Mouse (Mus musculus): Measurements from ENCODE around the gene Col16a1. TPM values are rescaled to one million over a fixed set of nuclear protein-coding genes. Genes with fewer than 3 reads are reported as not detected.

Col16a1 gene
- polyA plus RNA-seq, 1 experiment from 2014 or later: 46.2 TPM

DNA sequence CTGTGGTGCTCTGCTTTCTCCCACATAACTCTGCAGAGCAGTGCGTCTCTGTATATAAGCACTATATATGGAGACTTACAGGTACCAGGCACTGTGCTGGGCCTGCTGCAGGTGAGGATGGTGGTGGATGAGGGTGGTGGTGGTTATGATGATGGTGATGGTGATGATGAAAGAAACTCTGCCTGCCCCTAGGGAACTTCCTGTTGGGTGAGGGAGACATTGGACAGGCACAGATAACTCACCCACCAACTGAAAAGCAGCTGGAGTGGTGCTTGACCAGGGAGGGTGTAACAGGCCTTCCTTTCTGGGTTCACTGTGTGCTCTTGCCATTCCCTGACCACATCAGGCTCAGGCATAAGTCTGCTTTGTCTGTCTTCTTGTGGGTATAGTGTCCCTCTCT is 65.1 kb downstream of the Col16a1 start:
- Histone ChIP-seq H3K36me3 (no peaks in the 10 kb centered on the region; the same call in 1 of the 2 replicates), H3K9me3 (no peaks in the 10 kb centered on the region), H3K4me3 (no peak overlapping the region), H3K4me2 (replicated peaks) (no peak overlapping the region), H3K27ac (no peak overlapping the region), H3K9ac (no peak overlapping the region), H3K27me3 (no peaks in the 10 kb centered on the region), H3K4me1 (peaks cover 8% of the 10 kb centered on the region)
- ATAC-seq (ENCODE audit: insufficient number of reproducible peaks, insufficient read depth, low FRiP score, low TSS enrichment): no peak
- 97% methylated on average over 1 of the region's 1 CpGs for WGBS

DNA sequence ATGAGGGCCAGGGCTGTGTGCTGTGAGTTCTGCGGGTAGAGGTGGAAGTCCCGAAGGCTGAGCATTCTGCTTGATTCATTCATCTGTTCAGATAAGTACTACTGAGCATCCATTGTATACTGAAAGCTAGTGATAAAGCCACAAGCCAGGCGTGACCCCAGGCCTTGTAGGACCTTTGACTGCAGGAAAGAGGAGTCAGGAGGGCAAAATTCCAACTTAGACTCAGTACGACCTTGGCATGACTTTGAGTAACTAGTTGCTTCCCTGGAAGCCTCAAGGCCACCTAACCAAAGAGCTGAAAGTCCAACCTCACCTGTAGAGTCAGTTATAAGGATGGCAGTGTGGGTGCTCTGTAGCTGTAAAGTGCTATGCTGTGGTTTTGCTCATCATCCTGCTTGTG is 73.1 kb downstream of the Col16a1 start:
- H3K27ac ChIP-seq: no peak overlapping the region

DNA sequence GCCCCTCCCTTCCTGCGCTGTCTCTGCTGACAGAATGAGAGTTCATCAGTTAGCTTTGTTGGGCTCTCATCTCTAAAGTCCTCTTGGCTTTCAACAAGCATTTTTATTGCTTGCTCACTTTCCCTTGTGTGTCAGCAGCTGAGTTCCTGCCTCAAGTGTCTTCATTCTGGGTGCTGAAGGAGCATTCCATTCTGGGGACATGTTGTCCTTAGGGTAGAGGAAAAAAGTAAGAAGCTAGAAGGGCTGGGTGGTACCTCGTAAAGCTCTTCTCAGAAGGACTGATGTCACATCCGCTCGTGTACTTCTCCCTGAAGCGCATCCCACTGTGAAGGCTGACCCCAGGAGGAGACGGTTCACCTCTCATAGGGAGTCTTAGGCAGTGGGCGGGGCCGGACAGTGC is 73.9 kb downstream of the Col16a1 start:
- Histone ChIP-seq H3K36me3 (peaks cover 55% of the 10 kb centered on the region), H3K27ac (no peak overlapping the region), H3K4me1 (peaks cover 10% of the 10 kb centered on the region; the same call in 1 of the 2 replicates), H3K27me3 (no peaks in the 10 kb centered on the region), H3K9ac (no peak overlapping the region), H3K4me2 (replicated peaks) (no peak overlapping the region), H3K9me3 (no peaks in the 10 kb centered on the region), H3K4me3 (no peak overlapping the region)
- WGBS: 69% methylated on average over 8 of the region's 8 CpGs
- no peak for ATAC-seq (ENCODE audit: insufficient number of reproducible peaks, insufficient read depth, low FRiP score, low TSS enrichment)

More for the DNA sequence above, 73.1 kb downstream of the Col16a1 start:
- Histone ChIP-seq H3K4me2 (replicated peaks) (no peak overlapping the region), H3K4me3 (no peak overlapping the region), H3K4me1 (peaks cover 10% of the 10 kb centered on the region; the same call in 1 of the 2 replicates), H3K27me3 (no peaks in the 10 kb centered on the region), H3K9ac (no peak overlapping the region), H3K36me3 (peaks cover 47% of the 10 kb centered on the region), H3K9me3 (no peaks in the 10 kb centered on the region)
- ATAC-seq (ENCODE audit: insufficient number of reproducible peaks, insufficient read depth, low FRiP score, low TSS enrichment): no peak
- WGBS: 74% methylated on average over 4 of the region's 4 CpGs

DNA sequence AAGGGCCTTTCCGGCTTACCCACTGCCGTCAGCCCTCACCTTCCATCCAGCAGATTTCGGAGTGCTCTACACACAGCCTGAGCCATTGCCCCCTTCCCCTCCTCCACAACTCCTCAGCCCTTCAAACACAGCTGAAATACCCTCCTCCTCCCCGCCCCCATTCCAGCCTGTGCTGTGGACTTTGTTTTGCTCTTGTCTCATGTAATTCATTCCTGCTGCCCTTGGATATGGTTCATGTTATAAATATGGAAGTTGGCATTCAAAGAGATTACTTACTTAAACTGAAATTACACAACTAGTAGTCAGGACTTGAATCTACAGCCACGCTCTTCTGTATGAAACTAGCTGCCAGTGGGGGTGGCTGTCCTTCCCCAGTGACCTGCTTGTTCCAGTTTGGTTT is 75.4 kb downstream of the Col16a1 start:
- no peak for ATAC-seq (ENCODE audit: insufficient number of reproducible peaks, insufficient read depth, low FRiP score, low TSS enrichment)
- Histone ChIP-seq H3K9me3 (no peaks in the 10 kb centered on the region), H3K4me1 (peaks cover 10% of the 10 kb centered on the region; the same call in 1 of the 2 replicates), H3K36me3 (peaks cover 69% of the 10 kb centered on the region), H3K27me3 (no peaks in the 10 kb centered on the region), H3K4me3 (no peak overlapping the region), H3K9ac (no peak overlapping the region), H3K27ac (no peak overlapping the region), H3K4me2 (replicated peaks) (no peak overlapping the region)
- WGBS: 74% methylated on average over 5 of the region's 5 CpGs

DNA sequence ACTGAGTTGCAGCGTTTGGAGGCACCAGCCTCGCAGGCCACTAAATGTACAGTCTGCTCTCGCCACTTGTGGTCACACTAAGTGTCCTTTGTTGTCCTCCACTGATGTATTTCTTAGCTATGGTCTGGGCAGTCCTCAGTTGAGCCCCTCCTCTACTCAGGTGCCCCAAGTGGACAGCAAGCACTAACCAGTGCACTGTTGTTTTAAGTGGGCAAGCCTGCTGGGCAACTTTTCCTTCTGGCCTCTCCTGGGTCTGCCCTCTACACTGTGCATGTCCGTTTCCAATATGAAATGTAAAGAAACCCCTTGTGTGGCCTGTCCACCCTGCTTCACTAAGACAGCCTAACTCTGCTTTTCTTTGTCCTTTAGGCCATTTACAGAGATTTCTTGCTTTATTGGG is 76.5 kb downstream of the Col16a1 start:
- Histone ChIP-seq H3K36me3 (peaks cover 72% of the 10 kb centered on the region), H3K4me2 (replicated peaks) (no peak overlapping the region), H3K4me3 (no peak overlapping the region), H3K27ac (no peak overlapping the region), H3K27me3 (no peaks in the 10 kb centered on the region), H3K9me3 (no peaks in the 10 kb centered on the region), H3K9ac (no peak overlapping the region), H3K4me1 (peaks cover 10% of the 10 kb centered on the region; the same call in 1 of the 2 replicates)
- WGBS: 85% methylated on average over 4 of the region's 4 CpGs
- ATAC-seq (ENCODE audit: insufficient number of reproducible peaks, insufficient read depth, low FRiP score, low TSS enrichment): no peak

DNA sequence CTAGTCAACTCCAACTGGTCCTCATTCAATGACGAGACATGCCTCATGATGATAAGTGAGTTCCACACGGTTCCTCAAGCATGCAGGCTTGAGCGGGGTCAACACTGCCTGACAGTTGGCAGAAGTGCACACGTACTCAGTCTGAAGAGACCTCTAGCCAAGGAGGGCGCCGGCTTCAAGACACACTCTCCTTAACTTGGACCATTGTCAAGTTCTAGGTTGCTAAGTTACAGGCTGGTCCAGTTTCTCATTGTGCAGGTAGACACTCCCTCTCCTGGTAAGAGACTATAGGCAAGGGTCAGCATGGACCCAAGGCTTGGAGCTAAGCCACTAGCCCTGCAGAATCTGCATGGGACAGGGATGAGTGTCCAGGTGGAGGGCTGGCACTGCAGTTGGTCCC is 77.5 kb downstream of the Col16a1 start:
- WGBS: 93% methylated on average over 6 of the region's 6 CpGs
- H3K4me3 ChIP-seq: no peak overlapping the region
- no peak overlapping the region for H3K9ac ChIP-seq
- H3K27me3 ChIP-seq: no peaks in the 10 kb centered on the region
- H3K4me1 ChIP-seq: peaks cover 10% of the 10 kb centered on the region; the same call in 1 of the 2 replicates
- ATAC-seq (ENCODE audit: insufficient number of reproducible peaks, insufficient read depth, low FRiP score, low TSS enrichment): no peak
- H3K4me2 ChIP-seq (replicated peaks): no peak overlapping the region
- H3K27ac ChIP-seq: no peak overlapping the region
- H3K9me3 ChIP-seq: no peaks in the 10 kb centered on the region
- peaks cover 72% of the 10 kb centered on the region for H3K36me3 ChIP-seq

DNA sequence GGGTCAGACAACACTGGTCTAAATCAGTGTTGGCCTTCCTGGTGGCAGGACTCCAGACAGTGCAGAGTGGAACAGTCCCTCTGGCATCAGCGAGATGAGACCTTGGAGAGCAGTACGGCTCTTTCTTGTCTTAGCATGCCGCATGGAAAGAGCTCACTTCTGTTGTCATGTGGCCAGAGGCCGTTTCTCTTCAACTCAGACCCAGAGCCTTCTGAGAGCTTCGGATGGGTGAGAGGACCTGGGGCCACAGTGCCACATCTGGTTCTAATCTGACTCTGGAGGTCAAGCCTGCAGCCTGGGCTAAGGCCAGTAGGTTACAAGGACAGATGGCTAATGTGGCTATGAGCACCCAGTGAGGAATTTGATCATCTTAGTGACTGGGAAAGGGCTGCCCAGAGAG is 78.3 kb downstream of the Col16a1 start:
- H3K4me2 ChIP-seq (replicated peaks): no peak overlapping the region
- no peak overlapping the region for H3K4me3 ChIP-seq
- ATAC-seq (ENCODE audit: insufficient number of reproducible peaks, insufficient read depth, low FRiP score, low TSS enrichment): no peak
- WGBS: 26% methylated on average over 5 of the region's 5 CpGs
- no peaks in the 10 kb centered on the region for H3K27me3 ChIP-seq
- H3K27ac ChIP-seq: no peak overlapping the region
- H3K36me3 ChIP-seq: peaks cover 71% of the 10 kb centered on the region
- H3K9me3 ChIP-seq: no peaks in the 10 kb centered on the region
- H3K9ac ChIP-seq: no peak overlapping the region
- H3K4me1 ChIP-seq: peaks cover 10% of the 10 kb centered on the region; the same call in 1 of the 2 replicates

DNA sequence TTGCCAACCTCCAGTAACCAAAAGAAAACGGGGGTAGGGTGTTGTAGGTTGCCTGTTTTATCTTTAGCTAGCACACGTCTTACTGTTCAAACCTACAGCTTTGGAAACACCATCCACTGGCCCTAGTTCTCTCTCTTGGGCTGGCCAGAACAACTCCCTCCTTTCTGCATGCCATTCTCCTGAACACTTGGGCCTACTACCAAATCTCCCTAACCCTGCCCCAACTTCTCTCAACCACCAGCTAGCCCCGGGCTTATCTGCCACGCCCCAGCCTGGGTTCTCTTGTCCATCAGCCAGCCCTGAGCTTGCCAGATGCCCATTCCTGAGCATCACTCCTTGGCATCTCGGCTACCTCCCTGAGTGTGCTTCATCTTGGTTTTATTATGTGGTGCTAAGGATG is 81.3 kb downstream of the Col16a1 start:
- Histone ChIP-seq H3K27ac (no peak overlapping the region), H3K9me3 (no peaks in the 10 kb centered on the region), H3K9ac (no peak overlapping the region), H3K27me3 (no peaks in the 10 kb centered on the region), H3K4me3 (no peak overlapping the region), H3K4me2 (replicated peaks) (no peak overlapping the region), H3K4me1 (no peaks in the 10 kb centered on the region), H3K36me3 (peaks cover 43% of the 10 kb centered on the region)
- 78% methylated on average over 5 of the region's 5 CpGs for WGBS
- no peak for ATAC-seq (ENCODE audit: insufficient number of reproducible peaks, insufficient read depth, low FRiP score, low TSS enrichment)

DNA sequence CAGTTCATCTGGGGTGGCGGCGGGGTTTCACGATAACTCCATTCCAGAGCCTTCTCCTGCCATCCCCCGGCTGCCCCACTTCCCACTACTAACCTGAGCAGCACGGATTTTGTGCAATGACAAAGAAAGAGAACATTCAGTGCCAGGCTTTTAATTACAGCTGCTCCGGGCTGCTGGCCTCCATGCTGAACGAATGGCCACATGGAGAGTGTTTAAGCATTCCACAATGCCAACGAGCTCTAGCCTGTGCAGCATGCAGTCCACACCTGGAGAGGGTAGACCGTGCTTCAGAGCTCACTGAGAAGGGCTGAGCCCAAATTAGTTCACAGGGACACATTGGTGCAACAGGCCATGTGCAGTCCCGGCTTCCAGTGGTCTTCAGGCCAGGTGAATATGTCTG is 82.4 kb downstream of the Col16a1 start:
- Histone ChIP-seq H3K27me3 (no peaks in the 10 kb centered on the region), H3K4me2 (replicated peaks) (no peak overlapping the region), H3K4me1 (no peaks in the 10 kb centered on the region), H3K9ac (no peak overlapping the region), H3K36me3 (peaks cover 32% of the 10 kb centered on the region), H3K9me3 (no peaks in the 10 kb centered on the region), H3K4me3 (no peak overlapping the region), H3K27ac (no peak overlapping the region)
- no peak for ATAC-seq (ENCODE audit: insufficient number of reproducible peaks, insufficient read depth, low FRiP score, low TSS enrichment)
- WGBS: 74% methylated on average over 10 of the region's 10 CpGs

DNA sequence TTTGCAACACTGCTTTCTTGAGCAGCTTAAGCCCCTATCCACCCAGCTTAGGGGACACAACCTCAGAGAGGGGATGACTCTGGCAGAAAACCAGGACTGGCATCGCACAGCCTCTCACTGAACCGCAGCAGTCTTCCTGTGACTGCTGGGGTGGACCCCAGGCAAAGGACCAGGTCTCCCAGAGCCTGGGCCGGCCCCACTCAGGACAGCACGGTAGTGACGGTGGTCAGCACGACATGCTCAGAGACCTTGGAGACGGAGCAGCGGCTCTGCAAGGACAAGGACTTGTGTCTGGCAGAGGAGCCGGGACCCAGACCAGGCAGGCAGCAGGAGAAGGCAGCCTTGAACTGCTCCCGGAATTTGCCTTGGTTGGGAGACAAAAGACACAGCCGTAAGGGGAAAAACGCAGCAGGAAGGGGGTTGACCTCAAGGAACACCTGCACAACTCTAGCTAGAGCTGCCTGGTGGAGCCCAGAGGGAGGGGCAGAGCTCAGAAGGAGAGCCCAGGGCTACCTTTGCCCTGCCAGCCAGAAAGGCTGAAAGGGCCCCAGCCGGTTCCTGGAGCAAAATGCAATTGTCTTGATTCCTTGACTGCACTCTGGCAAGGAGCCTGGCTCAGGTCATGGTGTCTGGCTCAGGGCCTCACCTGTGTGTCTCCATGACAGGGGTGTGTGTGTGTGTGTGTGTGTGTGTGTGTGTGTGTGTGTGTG is 83.2 kb downstream of the Col16a1 start:
- H3K4me3 ChIP-seq: no peak overlapping the region
- no peak overlapping the region for H3K4me2 ChIP-seq (replicated peaks)
- H3K9ac ChIP-seq: no peak overlapping the region
- no peaks in the 10 kb centered on the region for H3K9me3 ChIP-seq
- no peaks in the 10 kb centered on the region for H3K27me3 ChIP-seq
- WGBS: 48% methylated on average over 13 of the region's 13 CpGs
- peaks cover 25% of the 10 kb centered on the region for H3K36me3 ChIP-seq
- H3K27ac ChIP-seq: no peak overlapping the region
- H3K4me1 ChIP-seq: no peaks in the 10 kb centered on the region
- ATAC-seq (ENCODE audit: insufficient number of reproducible peaks, insufficient read depth, low FRiP score, low TSS enrichment): no peak

DNA sequence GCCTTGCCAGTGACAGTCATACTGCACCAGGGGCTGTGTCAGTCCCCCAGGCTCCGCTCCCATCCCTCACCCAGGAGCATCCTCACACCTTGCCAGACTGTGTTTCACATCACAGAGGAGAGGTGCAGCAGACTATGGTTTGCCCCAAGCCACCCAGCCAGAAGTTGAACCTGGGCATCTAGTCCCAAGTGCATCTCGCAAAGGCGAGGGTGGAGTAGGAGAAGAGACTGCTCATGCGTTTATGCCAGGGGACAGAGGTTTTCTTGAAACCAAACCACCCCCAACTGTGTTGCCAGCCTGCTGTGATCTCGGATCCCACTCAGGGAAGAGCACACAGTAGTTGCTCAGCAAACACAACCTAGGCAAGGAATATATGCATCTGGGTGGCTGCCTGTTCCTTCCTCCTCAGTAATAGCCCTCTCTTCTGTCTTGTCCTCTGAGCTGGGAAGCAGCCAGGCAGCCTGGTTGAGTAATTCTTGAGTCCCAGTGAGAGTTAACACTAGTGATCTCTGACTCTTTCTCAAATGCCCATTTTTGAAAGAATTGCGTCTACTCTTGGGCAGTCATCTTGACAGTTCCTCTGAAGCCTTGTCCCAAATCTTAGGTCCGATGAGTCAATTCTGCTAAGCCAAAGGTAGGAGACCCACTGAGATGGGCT is 83.9 kb downstream of the Col16a1 start:
- H3K27ac ChIP-seq: no peak overlapping the region
- ATAC-seq (ENCODE audit: insufficient number of reproducible peaks, insufficient read depth, low FRiP score, low TSS enrichment): no peak
- H3K27me3 ChIP-seq: no peaks in the 10 kb centered on the region
- H3K4me2 ChIP-seq (replicated peaks): no peak overlapping the region
- no peak overlapping the region for H3K4me3 ChIP-seq
- peaks cover 17% of the 10 kb centered on the region for H3K36me3 ChIP-seq
- no peaks in the 10 kb centered on the region for H3K9me3 ChIP-seq
- H3K9ac ChIP-seq: no peak overlapping the region
- 90% methylated on average over 7 of the region's 7 CpGs for WGBS
- no peaks in the 10 kb centered on the region for H3K4me1 ChIP-seq

DNA sequence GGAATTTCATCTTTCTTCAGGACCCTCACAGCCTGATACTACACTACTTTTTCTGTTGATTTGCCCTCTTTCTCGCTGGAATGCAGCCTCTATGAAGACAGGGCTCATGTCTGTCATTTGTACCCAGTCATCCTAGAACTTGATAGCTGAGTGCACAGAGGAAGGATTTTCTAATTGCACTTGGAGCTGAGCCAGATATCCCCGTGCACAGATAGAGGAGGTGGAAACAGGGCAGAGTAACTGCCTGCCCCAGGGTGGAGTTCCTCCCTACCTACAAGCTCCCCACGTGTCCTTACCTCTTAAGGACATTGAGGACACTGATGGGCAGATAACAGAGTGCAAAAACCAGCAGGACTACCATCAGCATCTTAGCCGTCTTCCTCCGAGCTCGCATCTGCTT is 85.8 kb downstream of the Col16a1 start:
- ATAC-seq (ENCODE audit: insufficient number of reproducible peaks, insufficient read depth, low FRiP score, low TSS enrichment): no peak
- Histone ChIP-seq H3K4me1 (no peaks in the 10 kb centered on the region), H3K27ac (no peak overlapping the region), H3K36me3 (no peaks in the 10 kb centered on the region), H3K9ac (no peak overlapping the region), H3K4me3 (no peak overlapping the region), H3K9me3 (no peaks in the 10 kb centered on the region), H3K27me3 (peaks cover 17% of the 10 kb centered on the region), H3K4me2 (replicated peaks) (no peak overlapping the region)
- 55% methylated on average over 6 of the region's 6 CpGs for WGBS

All from embryonic facial prominence, embryonic 12.5 days (tissue).